Comparison of ENCODE assay signal across 24 mouse cellular contexts in the genomic region with DNA sequence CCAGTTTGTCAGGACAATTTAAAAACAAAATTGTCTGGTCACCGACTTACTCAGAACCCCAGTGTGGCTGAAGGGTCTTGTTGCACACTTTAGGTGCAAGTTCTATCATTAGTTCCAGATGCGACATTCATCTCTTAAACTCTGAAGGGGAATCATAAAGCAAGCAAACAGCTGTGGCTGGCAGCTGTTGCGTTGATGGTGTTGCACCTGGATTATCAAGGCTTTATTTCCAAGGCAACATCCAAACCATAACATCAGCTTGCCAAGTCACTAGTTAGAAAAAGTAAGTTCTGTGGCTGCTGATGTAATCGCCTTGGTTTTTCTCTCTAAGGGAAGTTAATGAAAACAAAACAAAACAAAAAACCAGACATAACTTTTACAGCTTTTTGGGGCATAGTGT. TPM values are rescaled to one million over a fixed set of nuclear protein-coding genes. Genes with fewer than 3 reads are reported as not detected.
"Had no signal": no experiment of that assay in that cellular context is flagged by ENCODE, and none has a peak within 500 bp of the region (broad histone marks: within the 10 kb centered on the region; RNA-seq: fewer than 3 reads in every experiment).

A gene (minus strand): TSS at position 234 of the 400 bp plus-strand sequence.

- H3K9ac ChIP-seq: liver, embryonic 13.5 days; liver, embryonic 15.5 days; liver, postnatal 0 days; lung, embryonic 15.5 days; midbrain, embryonic 12.5 days; neural tube, embryonic 12.5 days; stomach, embryonic 15.5 days had no signal

- DNase-seq: liver, embryonic 13.5 days; liver, postnatal 0 days; lung, adult 2 months; lung, postnatal 14 days; lung, postnatal 36 days; midbrain, embryonic 14.5 days; right cerebral cortex, postnatal 14 days; thymus, postnatal 25 days; thymus, postnatal 4 days had no signal

- H3K4me2 ChIP-seq: liver, embryonic 13.5 days; liver, embryonic 15.5 days; lung, embryonic 15.5 days; midbrain, embryonic 12.5 days; neural tube, embryonic 12.5 days; stomach, embryonic 15.5 days had no signal

- H3K36me3 ChIP-seq: liver, embryonic 13.5 days; liver, embryonic 15.5 days; lung, embryonic 15.5 days; midbrain, embryonic 10.5 days; midbrain, embryonic 12.5 days; neural tube, embryonic 12.5 days; stomach, embryonic 15.5 days had no signal

- ATAC-seq: liver, postnatal 0 days; lung, postnatal 0 days had no signal

- H3K27me3 ChIP-seq: liver, embryonic 13.5 days; liver, embryonic 15.5 days; lung, embryonic 15.5 days; megakaryocyte, embryonic 14.5 days; midbrain, embryonic 12.5 days; neural tube, embryonic 12.5 days; stomach, embryonic 15.5 days had no signal

- H3K4me3 ChIP-seq: liver, embryonic 13.5 days; liver, embryonic 15.5 days; lung, embryonic 15.5 days; megakaryocyte, embryonic 14.5 days; midbrain, embryonic 10.5 days; midbrain, embryonic 12.5 days; neural tube, embryonic 12.5 days; stomach, embryonic 15.5 days had no signal

- H3K4me1 ChIP-seq: liver, embryonic 13.5 days; liver, embryonic 15.5 days; lung, embryonic 15.5 days; megakaryocyte, embryonic 14.5 days; midbrain, embryonic 10.5 days; midbrain, embryonic 12.5 days; neural tube, embryonic 12.5 days; stomach, embryonic 15.5 days had no signal

- H3K9me3 ChIP-seq: liver, embryonic 15.5 days; lung, embryonic 15.5 days; megakaryocyte, embryonic 14.5 days; midbrain, embryonic 10.5 days; neural tube, embryonic 12.5 days; stomach, embryonic 15.5 days had no signal

- H3K27ac ChIP-seq: liver, embryonic 13.5 days; liver, embryonic 15.5 days; lung, embryonic 15.5 days; macrophage; midbrain, embryonic 10.5 days; midbrain, embryonic 12.5 days; neural tube, embryonic 12.5 days; stomach, embryonic 15.5 days; stomach, postnatal 0 days had no signal

RNA-seq across cellular contexts. Expression of the gene that starts here (rescaled TPM):
- polyA plus RNA-seq: liver, embryonic 13.5 days; liver, embryonic 15.5 days; liver, postnatal 0 days; lung, adult 2 months; lung, embryonic 15.5 days; lung, postnatal 0 days; macrophage; midbrain, embryonic 10.5 days; midbrain, embryonic 12.5 days; midbrain, embryonic 14.5 days; midbrain, postnatal 0 days; neural tube, embryonic 12.5 days; neural tube, embryonic 14.5 days; spleen, adult 2 months; stomach, embryonic 15.5 days; stomach, postnatal 0 days; testis, adult 2 months; urinary bladder, adult 2 months had no signal
